Mouse (Mus musculus) testis, postnatal 10 days (tissue): ENCODE measurements around the gene Ankrd39.

ENCODE experiments used
- DNase-seq: peaks from one replicate; pipeline ENCODE4 v3.0.0; 2021; ENCODE audit warnings: low spot score

Ankrd39 gene

GRCm38 (mm10) chr1:36546888-36547471 is at the start of gene Ankrd39:
Gene Ankrd39 (minus strand): TSS chr1:36547445.
- peak; percentile 96 for DNase-seq

DNA sequence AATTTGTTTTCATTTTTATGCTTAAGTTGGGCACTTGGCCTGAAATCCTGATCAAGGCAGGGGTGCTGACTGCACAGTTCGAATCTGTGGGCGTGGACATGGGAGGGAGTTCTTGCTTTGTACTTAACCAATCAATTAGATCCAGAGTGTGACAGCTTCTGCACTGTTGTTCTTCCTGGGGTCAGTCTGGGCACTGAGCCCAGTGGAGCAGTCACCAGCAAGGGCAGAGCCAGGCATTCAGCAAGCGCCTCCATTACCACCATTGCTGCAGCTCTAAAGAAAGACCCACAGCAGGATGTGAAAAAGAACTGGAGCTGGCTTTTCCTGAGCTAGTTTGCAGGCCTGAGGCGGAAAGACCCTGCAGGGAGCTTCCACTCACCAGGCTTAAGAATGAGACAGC is 48.9 kb upstream of the Ankrd39 start:
- DNase-seq: no peak

DNA sequence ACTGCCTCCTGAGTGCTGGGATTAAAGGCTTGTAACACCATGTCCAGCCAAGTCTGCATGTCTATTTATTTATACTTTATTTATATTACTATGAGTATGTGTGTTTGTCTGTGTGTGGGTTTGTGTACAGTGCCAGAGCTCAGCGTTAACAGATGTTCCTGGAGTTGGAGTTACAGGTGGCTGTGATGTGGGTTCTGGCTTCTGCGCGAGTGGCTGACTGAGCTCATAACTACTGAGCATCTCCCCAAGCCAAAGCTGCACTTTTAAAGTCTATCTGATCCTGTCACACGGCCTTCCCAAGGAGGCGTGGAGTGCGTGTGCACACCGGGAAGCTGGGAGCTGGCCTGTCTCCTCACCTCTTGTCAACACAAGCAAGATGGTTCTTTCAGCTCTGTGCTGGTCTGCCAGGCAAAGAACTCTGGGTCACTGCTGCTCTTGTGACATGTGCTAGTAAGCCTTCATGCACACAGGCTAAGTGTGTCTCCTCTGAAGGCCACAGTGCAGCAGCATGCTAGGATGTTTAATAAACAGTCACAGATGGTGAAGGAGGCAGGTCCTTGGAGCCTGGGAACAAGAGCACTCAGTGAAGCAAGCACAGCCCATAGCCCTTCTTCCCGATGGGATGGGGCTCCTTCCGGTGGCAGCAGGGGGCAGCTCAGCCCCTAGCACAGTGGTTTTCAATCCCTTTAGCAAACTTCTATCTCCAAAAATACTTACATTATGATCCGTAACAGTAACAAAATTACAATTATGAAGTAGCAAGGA is 48.1 kb upstream of the Ankrd39 start:
- DNase-seq: no peak

- no peak for DNase-seq
Measured at GRCm38 (mm10) chr1:36593099-36593498, 45.9 kb upstream of the Ankrd39 start.

DNA sequence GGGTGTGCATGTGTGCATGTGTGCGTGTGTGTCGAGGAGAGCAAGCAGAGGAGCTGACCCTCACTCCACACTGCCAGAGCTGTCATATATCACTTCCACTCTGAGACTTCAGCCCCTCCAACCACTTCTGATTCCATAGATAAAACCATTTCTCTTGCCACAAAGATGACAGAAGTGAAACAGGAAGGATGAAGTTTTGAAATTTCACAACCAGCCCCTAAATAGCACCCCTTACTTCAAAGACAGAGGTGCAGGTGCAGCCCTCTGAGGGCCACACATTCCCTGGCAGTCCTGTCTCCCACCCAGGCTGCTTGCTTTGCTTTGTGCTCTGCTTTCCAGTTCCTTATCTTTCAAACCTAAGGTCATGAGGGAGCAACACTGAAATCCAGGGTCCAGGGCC is 44.2 kb upstream of the Ankrd39 start:
- no peak for DNase-seq

DNA sequence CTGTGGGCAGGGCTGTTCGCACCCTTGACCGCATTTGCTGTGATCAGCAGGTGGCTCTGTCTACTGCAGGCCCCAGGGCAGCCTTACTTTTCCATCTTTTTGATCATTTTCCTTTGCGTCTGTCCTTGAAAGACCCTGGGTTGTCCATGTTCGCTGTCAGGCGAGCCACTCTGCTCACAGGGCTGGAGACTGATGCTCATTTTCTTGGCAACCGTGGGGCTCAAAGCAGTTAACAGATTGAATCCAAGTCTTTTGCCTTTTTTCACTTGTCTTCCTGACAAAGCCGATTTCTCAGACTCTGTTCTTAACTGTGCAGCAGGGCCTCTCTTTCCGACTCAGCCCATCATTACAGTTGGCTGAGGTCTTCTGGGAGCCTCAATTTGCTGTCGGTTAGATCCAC is 43.4 kb upstream of the Ankrd39 start:
- no peak for DNase-seq

DNA sequence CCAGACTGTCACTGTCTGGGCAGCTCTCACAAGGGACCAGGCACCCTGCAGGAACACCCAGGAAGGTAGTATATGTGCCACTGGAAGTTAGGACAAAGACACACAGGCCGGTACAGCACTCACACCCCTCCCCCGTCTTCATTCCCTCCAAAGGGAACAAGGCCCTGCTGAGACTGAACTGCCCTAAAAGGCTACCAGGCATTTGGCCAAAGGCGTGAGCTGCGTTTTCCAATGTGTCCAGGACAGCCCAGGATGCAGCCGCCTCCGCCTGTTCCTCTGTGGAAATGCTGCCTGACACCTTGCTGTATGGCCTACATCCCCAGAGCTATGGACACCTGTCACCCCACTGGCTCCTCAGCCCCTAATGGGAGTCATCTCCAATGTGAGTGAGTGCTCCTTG is 42.2 kb upstream of the Ankrd39 start:
- DNase-seq: peak; percentile 78

- DNase-seq: peak; percentile 65
Measured at GRCm38 (mm10) chr1:36588476-36589450, 41.5 kb upstream of the Ankrd39 start.

DNA sequence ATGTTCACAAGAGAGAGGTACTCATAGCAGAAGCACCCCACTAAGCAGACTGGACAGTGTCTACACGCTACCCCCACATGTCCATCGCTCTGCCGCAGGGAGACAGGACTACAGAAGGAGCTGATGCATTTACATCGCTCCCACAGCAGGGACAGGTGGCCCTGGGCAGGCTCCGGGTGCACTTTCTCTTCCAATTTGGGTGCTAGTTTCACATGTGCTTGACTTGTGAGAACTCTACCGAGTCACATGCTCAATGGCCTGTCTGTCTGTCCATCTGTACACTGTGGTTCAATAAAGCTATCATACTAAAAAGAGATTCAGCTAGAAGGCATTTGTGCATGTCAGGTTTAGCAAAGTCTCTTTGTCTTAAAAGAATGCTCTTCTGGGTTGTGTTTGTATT is 40.6 kb upstream of the Ankrd39 start:
- DNase-seq: no peak

DNA sequence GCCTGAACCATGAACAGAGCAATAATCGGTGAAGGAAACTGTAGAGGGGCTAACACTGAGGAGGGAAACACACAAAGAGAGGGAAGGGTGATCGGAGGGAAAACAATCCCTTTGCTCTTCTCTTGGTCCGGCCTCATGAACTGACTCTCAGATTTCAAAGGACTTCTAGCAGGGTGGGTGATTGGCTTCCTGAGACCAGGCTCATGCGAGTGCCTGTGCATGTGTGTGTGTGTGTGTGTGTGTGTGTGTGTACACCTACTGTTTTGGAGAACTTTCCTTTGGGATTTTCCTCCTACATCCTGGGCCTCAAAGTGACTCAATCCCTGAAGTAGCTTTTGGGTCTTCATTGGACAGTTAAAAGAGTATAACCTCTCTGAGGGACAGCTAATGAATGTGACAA is 39.0 kb upstream of the Ankrd39 start:
- no peak for DNase-seq

GRCm38 (mm10) chr1:36583408-36584116 is 36.3 kb upstream of the Ankrd39 start:
- DNase-seq: no peak

DNA sequence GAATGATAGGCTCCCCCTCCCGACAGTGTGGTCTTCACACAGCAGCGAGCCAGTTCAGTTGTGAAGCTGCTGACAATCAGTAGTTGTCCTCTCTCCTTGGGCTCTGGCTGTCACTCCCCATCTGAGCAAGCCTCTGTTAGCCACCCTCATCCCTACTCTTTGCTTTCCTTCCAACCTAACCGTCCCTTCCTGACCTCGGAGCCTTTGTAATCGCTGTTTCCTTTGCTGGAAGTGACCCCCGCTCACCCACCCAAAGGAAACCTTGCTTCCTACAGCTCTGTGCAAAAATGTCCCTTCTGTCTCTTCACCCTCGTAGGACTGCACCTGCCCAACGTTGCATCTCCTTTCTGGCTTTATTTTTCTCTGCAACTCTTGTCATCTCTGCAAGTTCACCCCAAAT is 35.0 kb upstream of the Ankrd39 start:
- no peak for DNase-seq

DNA sequence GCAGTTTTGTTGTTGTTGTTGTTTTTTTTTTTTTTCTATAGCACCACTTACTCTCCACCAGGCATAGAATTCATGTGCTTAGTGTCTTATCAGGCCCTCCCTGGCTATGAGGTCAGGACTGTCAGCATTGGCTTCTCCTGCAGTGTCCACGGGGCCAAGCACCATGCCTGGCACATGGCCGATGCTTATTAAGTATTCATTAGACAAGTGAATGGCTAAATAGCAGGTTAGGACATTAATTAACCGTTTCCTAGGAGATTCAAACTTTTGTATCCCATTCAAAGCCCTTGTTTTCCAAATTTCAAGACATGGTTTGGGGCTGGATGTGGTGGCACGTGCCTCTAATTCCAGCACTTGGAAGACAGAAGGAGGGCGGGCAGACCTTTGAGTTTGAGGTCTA is 34.0 kb upstream of the Ankrd39 start:
- DNase-seq: no peak

DNA sequence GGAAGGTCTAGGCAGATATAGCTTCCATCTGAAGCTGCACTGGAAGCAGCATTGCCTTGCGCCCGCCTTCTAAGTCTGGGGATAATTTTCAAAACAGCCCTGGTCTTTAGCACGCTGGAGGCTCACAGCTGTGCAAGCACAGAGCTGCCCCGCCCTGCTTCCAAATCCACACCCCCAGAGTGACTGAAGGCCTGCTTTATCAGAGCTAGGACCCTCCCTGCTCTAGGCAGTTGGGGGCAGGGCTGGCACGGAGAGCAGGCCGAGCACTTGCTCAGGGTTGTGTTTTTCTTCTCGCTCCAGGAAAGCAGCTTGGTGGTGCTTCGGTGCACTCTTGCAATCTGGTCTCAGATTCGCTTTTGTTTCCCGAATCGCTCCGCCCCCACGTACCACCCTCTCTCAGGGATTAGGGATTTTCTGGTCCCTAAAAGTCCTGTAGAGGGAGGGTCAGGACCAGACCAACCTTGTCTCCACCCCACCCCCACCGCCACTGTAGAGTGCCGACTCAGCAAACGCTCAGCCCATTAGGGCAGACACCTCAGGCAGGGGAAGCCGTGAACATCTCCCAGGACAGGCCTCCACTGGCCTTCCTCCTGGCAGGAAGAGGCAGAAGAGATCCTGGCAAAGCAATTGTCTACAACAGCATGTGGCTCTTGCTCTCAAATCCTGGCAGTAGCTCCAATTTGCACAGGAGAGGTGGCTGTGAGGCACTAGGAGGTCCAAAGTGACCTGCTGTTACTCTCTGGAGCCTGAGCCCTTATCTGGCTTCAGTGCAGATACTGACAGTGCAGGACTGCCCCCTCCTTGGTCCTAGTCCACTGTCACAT is 33.4 kb upstream of the Ankrd39 start:
- DNase-seq: peak; percentile 78

- DNase-seq: no peak
Measured at GRCm38 (mm10) chr1:36579974-36580383, 32.7 kb upstream of the Ankrd39 start.

DNA sequence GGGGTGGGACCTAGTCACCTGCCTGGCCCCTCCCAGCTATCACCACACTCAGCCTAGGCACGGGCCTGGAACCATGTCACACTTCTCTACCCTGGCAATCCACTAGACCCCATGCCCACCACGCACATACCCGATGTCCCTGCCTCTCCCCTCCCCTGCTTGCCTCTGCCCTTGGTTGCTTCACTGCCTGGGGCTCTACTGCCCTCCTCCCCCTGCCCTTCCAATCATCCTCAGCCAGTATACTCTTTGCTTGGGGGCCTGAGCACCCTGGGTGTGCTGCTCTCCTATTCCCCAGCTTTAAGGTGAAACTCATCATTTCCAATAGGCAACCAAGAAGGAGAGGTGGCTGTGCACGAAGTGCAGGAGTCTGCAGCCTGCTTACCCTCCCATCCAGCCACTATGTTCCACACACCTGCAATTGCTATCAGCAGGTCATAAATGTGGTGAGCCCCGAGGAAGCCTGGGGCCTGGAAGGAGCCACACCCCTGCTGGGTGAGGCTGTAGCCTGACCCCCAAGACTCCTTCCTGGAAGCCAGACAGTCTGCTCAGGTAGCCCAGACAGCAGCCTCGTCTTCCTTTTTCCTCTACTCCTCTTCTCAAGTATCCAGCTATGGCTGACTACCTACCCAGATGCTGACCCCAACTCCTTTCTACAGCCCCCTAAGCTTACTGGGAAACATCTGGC is 29.9 kb upstream of the Ankrd39 start:
- DNase-seq: no peak

DNA sequence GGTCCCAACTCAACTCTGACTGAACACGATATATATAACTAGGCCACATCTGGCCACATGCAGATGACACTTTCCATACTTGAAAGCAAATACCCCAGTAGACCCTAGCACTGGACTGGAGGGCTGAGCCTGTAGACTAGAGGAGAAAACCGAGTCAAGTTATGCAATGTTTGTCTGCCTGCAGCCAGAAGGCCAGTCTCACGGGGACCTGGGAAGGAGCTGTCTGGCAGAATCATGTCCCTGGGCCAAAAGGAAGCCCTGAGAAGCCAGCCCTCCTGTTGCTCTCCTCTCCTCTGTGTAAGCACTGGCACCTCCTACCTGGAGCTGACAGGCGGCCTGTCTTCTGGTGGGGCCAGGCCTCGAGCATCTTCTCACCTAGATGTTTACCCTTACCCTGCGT is 28.1 kb upstream of the Ankrd39 start:
- DNase-seq: no peak

DNA sequence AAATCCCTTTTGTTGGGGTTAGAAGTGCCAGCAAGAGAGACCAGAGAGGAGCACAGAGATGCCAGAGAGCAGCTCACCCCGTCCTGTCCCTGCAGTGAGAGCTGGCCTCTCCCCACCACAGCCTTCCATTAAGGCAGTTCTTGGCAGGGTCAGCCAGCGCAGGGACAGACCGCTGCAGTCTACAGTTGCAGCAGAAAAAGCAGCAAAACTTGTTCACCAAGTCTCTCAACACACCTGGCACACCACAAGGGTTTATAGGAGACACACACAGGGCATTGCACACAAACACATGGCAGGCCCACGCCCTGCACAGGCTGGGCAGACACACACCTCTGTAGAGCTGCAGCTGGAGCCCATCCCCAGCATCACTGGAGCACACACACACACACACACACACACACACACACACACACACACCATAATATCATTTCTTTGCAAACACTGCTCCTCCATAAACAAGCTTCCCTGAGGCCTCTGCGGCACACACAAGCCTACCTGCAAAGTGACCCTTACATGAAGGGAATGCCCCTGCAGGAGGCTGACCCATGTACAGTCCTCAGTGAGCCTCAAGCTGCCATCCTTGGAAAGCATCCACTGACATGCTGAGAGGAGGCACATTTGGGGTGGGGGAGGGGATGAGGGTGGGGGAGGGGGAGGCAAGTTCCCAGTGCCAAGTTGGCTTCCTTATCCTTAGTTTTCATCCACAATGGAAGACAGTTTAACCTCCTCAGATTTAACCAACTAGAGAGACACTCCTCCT is 27.1 kb upstream of the Ankrd39 start:
- no peak for DNase-seq

- DNase-seq: no peak
Measured at GRCm38 (mm10) chr1:36573524-36573923, 26.3 kb upstream of the Ankrd39 start.

DNA sequence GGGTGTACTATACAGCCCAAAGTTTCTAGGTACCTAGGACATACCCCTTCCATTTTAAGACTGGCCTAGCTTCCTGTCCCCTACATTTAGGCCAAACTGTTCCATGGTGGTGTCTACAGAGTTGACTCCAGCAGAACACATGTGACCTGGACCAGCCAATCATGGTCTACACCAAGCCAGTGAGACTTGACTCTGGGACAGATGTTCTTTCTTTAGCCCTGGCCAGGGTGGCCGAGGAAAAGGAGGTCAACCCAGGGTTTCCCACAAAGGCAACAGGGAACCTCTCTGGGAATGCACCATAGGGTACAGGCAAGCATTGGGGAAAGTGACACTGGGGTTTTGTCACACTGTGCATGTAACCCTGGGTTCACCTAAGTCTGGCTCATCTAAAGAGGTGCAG is 25.5 kb upstream of the Ankrd39 start:
- no peak for DNase-seq
